Mouse (Mus musculus): ENCODE measurements around the gene Snx11. TPM values are rescaled to one million over a fixed set of nuclear protein-coding genes. Genes with fewer than 3 reads are reported as not detected.
A peak's percentile ranks its signal among the peaks of the same experiment; 100 is the strongest.

Gene Snx11
- total RNA-seq, 2 experiments from 2014 or later, result 49.7 to 52.2 TPM

GRCm38 (mm10) chr11:96757421-96757820 is 19.9 kb downstream of the Snx11 start:
- TF ChIP-seq CTCF (IDR thresholded peaks at IDR 0.05), result no peak
- no peak for DNase-seq (ENCODE audit: extremely low spot score in 1 of 2, low spot score in 2 of 2)
- intact Hi-C loops (cut with DNase I), result no loop called here
- no peak overlapping the region for H3K27ac ChIP-seq
- H3K4me3 ChIP-seq, result no peak overlapping the region

GRCm38 (mm10) chr11:96755298-96755697 is 22.1 kb downstream of the Snx11 start:
- H3K27ac ChIP-seq, result no peak overlapping the region
- H3K4me3 ChIP-seq, result no peak overlapping the region
- DNase-seq (ENCODE audit: extremely low spot score in 1 of 2, low spot score in 2 of 2), result no peak
- intact Hi-C loops (cut with DNase I), result no loop called here
- TF ChIP-seq CTCF (IDR thresholded peaks at IDR 0.05), result no peak; the same call in 1 of the 2 replicates

- no peak overlapping the region for H3K27ac ChIP-seq
- intact Hi-C loops (cut with DNase I), result no loop called here
- no peak for DNase-seq (ENCODE audit: extremely low spot score in 1 of 2, low spot score in 2 of 2)
- no peak for TF ChIP-seq CTCF (IDR thresholded peaks at IDR 0.05)
- no peak overlapping the region for H3K4me3 ChIP-seq
Measured at GRCm38 (mm10) chr11:96747555-96747954, 29.8 kb downstream of the Snx11 start.

- H3K4me3 ChIP-seq, result no peak overlapping the region
- intact Hi-C loops (cut with DNase I), result no loop called here
- H3K27ac ChIP-seq, result no peak overlapping the region
- no peak for DNase-seq (ENCODE audit: extremely low spot score in 1 of 2, low spot score in 2 of 2)
- TF ChIP-seq CTCF (IDR thresholded peaks at IDR 0.05), result no peak
Measured at GRCm38 (mm10) chr11:96746648-96747047, 30.7 kb downstream of the Snx11 start.

GRCm38 (mm10) chr11:96743891-96744290 is 33.5 kb downstream of the Snx11 start:
- no peak for DNase-seq (ENCODE audit: extremely low spot score in 1 of 2, low spot score in 2 of 2)
- Histone ChIP-seq H3K27ac (no peak overlapping the region), H3K4me3 (no peak overlapping the region)
- no peak for TF ChIP-seq CTCF (IDR thresholded peaks at IDR 0.05)
- intact Hi-C loops (cut with DNase I), result loop anchor here (5.0 kb wide), 1 partner anchor 737 kb away; the partner anchor contains the start of gene Igf2bp1

GRCm38 (mm10) chr11:96743000-96743399 is 34.4 kb downstream of the Snx11 start:
- no peak overlapping the region for H3K4me3 ChIP-seq
- DNase-seq (ENCODE audit: extremely low spot score in 1 of 2, low spot score in 2 of 2), result no peak
- TF ChIP-seq CTCF (IDR thresholded peaks at IDR 0.05), result no peak
- H3K27ac ChIP-seq, result no peak overlapping the region
- intact Hi-C loops (cut with DNase I), result loop anchor here (5.0 kb wide), 1 partner anchor 736 kb away; the partner anchor contains the start of gene Igf2bp1

GRCm38 (mm10) chr11:96741995-96742394 is 35.4 kb downstream of the Snx11 start:
- intact Hi-C loops (cut with DNase I), result loop anchor here (5.0 kb wide), 1 partner anchor 735 kb away; the partner anchor contains the start of gene Igf2bp1

GRCm38 (mm10) chr11:96740796-96741195 is 36.6 kb downstream of the Snx11 start:
- no peak for DNase-seq (ENCODE audit: extremely low spot score in 1 of 2, low spot score in 2 of 2)
- no peak for TF ChIP-seq CTCF (IDR thresholded peaks at IDR 0.05)
- Histone ChIP-seq H3K27ac (no peak overlapping the region), H3K4me3 (no peak overlapping the region)
- intact Hi-C loops (cut with DNase I), result loop anchor here (5.0 kb wide), 1 partner anchor 733 kb away; the partner anchor contains the start of gene Igf2bp1

More at GRCm38 (mm10) chr11:96741995-96742394, 35.4 kb downstream of the Snx11 start:
- Histone ChIP-seq H3K27ac (peak overlapping the region; percentile 8; the same call in 1 of the 2 replicates), H3K4me3 (no peak overlapping the region)
- DNase-seq (ENCODE audit: extremely low spot score in 1 of 2, low spot score in 2 of 2), result peak; percentile 26 to 31
- no peak; the same call in 1 of the 2 replicates for TF ChIP-seq CTCF (IDR thresholded peaks at IDR 0.05)

- Histone ChIP-seq H3K4me3 (no peak overlapping the region), H3K27ac (no peak overlapping the region)
- no peak for DNase-seq (ENCODE audit: extremely low spot score in 1 of 2, low spot score in 2 of 2)
- intact Hi-C loops (cut with DNase I), result loop anchor here (5.0 kb wide), 2 partner anchors 56 to 461 kb away; no protein-coding TSS in a partner anchor
- TF ChIP-seq CTCF (IDR thresholded peaks at IDR 0.05), result peak; percentile 14
Measured at GRCm38 (mm10) chr11:96737673-96738471, 39.5 kb downstream of the Snx11 start.

GRCm38 (mm10) chr11:96736361-96736760 is 41.0 kb downstream of the Snx11 start:
- no peak for DNase-seq (ENCODE audit: extremely low spot score in 1 of 2, low spot score in 2 of 2)
- intact Hi-C loops (cut with DNase I), result loop anchor here (5.0 kb wide), 2 partner anchors 54 to 459 kb away; no protein-coding TSS in a partner anchor
- Histone ChIP-seq H3K4me3 (peak overlapping the region; percentile 17), H3K27ac (no peak overlapping the region)
- TF ChIP-seq CTCF (IDR thresholded peaks at IDR 0.05), result no peak

GRCm38 (mm10) chr11:96735908-96736307 is 41.5 kb downstream of the Snx11 start:
- DNase-seq (ENCODE audit: extremely low spot score in 1 of 2, low spot score in 2 of 2), result peak; percentile 50 to 60
- no peak overlapping the region for H3K27ac ChIP-seq
- intact Hi-C loops (cut with DNase I), result loop anchor here (5.0 kb wide), 2 partner anchors 54 to 459 kb away; no protein-coding TSS in a partner anchor
- peak overlapping the region; percentile 17 for H3K4me3 ChIP-seq
- TF ChIP-seq CTCF (IDR thresholded peaks at IDR 0.05), result peak; percentile 67

GRCm38 (mm10) chr11:96732657-96733056 is 44.7 kb downstream of the Snx11 start:
- DNase-seq (ENCODE audit: extremely low spot score in 1 of 2, low spot score in 2 of 2), result no peak
- Histone ChIP-seq H3K4me3 (no peak overlapping the region), H3K27ac (no peak overlapping the region)
- no peak for TF ChIP-seq CTCF (IDR thresholded peaks at IDR 0.05)
- intact Hi-C loops (cut with DNase I), result no loop called here
